Mouse (Mus musculus) hindbrain, embryonic 12.5 days (tissue): ENCODE measurements around the gene Lrrc34. TPM values are rescaled to one million over a fixed set of nuclear protein-coding genes. Genes with fewer than 3 reads are reported as not detected.

Source experiments
- ATAC-seq: fragments of 200-750 bp; cut with Nextera tagmentation; 2 replicates; pipeline ENCODE4 v1.8.0; 2017; ENCODE audit warnings: moderate TSS enrichment; ENCODE audit not compliant: low FRiP score
- H3K27ac ChIP-seq: fragments of 300-500 bp; sonication (generic); 2 replicates; pipeline ENCODE4 v1.5.1; 2016; ENCODE audit warnings: mild to moderate bottlenecking
- H3K27me3 ChIP-seq: fragments of 300-500 bp; sonication (generic); 2 replicates; pipeline ENCODE4 v1.6.1; 2016; ENCODE audit warnings: mild to moderate bottlenecking
- H3K36me3 ChIP-seq: fragments of 300-500 bp; sonication (generic); 2 replicates; pipeline ENCODE4 v1.6.1; 2016; ENCODE audit warnings: mild to moderate bottlenecking
- H3K4me1 ChIP-seq: fragments of 300-500 bp; sonication (generic); 2 replicates; pipeline ENCODE4 v1.6.1; 2016
- H3K4me2 ChIP-seq: fragments of 300-500 bp; sonication (generic); replicated peaks from 2 replicates; pipeline ENCODE4 v1.6.1; 2016; ENCODE audit warnings: mild to moderate bottlenecking
- H3K4me3 ChIP-seq: fragments of 300-500 bp; sonication (generic); 2 replicates; pipeline ENCODE4 v1.5.1; 2016; ENCODE audit warnings: mild to moderate bottlenecking
- H3K9ac ChIP-seq: fragments of 300-500 bp; sonication (generic); 2 replicates; pipeline ENCODE4 v1.6.1; 2016; ENCODE audit warnings: mild to moderate bottlenecking, moderate library complexity
- H3K9me3 ChIP-seq: fragments of 300-500 bp; sonication (generic); replicated peaks from 2 replicates; pipeline ENCODE4 v1.6.1; 2016; ENCODE audit warnings: mild to moderate bottlenecking
- WGBS: fragments of 180-500 bp; shearing (Covaris S2); methylation state at CpG from one replicate; pipeline ENCODE4 v1.1.7; 2016; 5-methylcytosine and 5-hydroxymethylcytosine counted together
- polyA plus RNA-seq: library from polyadenylated mRNA; unstranded; fragments of >200 nt; fragmentation: Nextera tagmentation; extraction: Ambion mirVana; gene quantifications from 2 replicates; pipeline ENCODE4 v1.2.1, GENCODE M21; 2016

The Lrrc34 gene
- polyA plus RNA-seq, 1 experiment from 2014 or later, result 3.0 TPM

DNA sequence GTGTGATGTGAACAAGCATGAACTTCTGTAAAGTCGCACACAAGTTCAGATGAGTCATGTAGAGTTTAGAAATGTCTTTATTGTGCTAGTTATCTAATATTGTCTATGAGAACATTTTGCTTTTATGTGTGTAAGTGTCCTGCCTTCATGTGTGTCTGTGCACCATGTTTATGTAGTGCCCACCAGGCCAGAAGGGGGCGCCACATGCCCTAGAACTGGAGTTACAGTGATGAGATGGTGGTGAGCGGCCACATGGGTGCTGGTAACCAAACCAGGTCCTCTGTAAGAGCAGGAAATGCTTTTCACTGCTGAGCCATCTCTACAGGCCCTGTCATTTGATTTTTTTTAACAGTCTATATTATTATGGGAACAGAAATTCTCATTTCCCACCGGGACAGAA lies 12.0 kb downstream of the Lrrc34 start:
- Histone ChIP-seq H3K27me3 (no peaks in the 10 kb centered on the region), H3K9ac (no peak overlapping the region), H3K4me1 (no peaks in the 10 kb centered on the region), H3K36me3 (no peaks in the 10 kb centered on the region), H3K4me3 (no peak overlapping the region), H3K4me2 (no peak overlapping the region), H3K9me3 (no peaks in the 10 kb centered on the region), H3K27ac (no peak overlapping the region)
- WGBS, result 80% methylated on average over 4 of the region's 4 CpGs
- ATAC-seq, result no peak

DNA sequence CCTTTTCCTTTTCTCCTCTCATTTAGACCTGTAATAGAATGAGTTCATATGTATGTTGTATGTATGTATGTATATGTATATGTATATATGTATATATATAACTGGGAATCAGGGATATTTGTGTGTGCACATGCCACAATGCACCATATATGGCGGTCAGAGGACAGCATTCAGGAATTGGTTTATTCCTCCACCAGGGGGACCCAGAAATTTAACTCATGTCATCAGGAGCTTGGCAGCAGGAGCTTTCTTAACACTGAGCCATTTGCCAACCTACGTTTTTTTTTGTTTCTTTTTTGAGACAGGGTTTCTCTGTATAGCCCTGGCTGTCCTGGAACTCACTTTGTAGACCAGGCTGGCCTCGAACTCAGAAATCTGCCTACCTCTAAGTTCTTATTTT lies 14.0 kb downstream of the Lrrc34 start:
- Histone ChIP-seq H3K4me2 (no peak overlapping the region), H3K9me3 (no peaks in the 10 kb centered on the region)

DNA sequence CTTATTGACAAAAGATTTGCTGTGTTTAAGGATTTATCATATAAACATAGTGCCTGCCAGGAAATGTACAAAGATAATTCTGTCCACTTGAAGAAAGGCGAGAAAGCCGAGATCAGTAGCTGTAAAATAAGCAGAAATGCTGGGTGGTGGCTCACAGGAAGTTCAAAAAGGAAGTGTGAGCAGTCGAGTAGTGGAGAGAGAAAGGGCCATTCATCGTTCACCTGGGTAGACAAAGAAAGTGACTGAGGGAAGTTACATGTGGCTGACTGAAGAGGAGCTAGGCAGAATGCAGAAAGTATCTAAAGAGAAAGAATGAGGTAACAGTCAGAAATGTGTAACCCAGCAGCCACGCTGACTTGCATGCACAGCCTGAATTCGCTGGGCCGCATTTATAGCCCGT lies 27.5 kb downstream of the Lrrc34 start:
- H3K4me2 ChIP-seq, result no peak overlapping the region
- H3K27ac ChIP-seq, result no peak overlapping the region
- no peaks in the 10 kb centered on the region for H3K4me1 ChIP-seq
- no peaks in the 10 kb centered on the region for H3K27me3 ChIP-seq
- H3K9ac ChIP-seq, result no peak overlapping the region
- H3K36me3 ChIP-seq, result peaks cover 37% of the 10 kb centered on the region
- 89% methylated on average over 8 of the region's 8 CpGs for WGBS
- no peak overlapping the region for H3K4me3 ChIP-seq
- ATAC-seq, result no peak
- no peaks in the 10 kb centered on the region for H3K9me3 ChIP-seq

More for the DNA sequence above, 14.0 kb downstream of the Lrrc34 start:
- no peaks in the 10 kb centered on the region for H3K36me3 ChIP-seq
- ATAC-seq, result no peak
- no peaks in the 10 kb centered on the region for H3K27me3 ChIP-seq
- H3K27ac ChIP-seq, result no peak overlapping the region
- 52% methylated on average over 3 of the region's 3 CpGs for WGBS
- H3K4me1 ChIP-seq, result no peaks in the 10 kb centered on the region
- H3K9ac ChIP-seq, result no peak overlapping the region
- no peak overlapping the region for H3K4me3 ChIP-seq

DNA sequence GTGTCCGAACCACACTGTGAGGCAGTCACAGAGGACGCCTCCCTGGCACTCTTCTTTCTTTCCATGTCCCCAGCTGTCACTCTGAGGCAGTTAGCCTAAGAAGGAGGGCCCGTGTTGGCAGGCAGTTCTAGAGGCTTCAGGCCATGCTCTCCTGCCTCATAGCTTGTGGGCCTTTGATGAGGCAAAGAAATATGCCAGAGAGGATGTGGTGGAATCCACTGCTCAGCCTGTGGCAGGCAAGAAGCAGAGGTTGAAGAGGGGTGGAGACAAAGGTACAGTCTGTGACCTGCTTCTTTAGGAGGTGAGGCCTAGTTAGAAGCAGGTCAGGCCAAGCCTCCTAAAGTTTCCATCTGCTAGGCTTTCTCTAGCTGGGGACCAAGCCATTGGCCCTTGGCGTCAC lies 36.7 kb downstream of the Lrrc34 start:
- H3K4me1 ChIP-seq, result no peaks in the 10 kb centered on the region
- peaks cover 70% of the 10 kb centered on the region for H3K36me3 ChIP-seq
- H3K4me3 ChIP-seq, result no peak overlapping the region
- no peak overlapping the region for H3K9ac ChIP-seq
- no peak for ATAC-seq
- H3K4me2 ChIP-seq, result no peak overlapping the region
- H3K27me3 ChIP-seq, result no peaks in the 10 kb centered on the region
- WGBS, result 88% methylated on average over 4 of the region's 4 CpGs
- H3K27ac ChIP-seq, result no peak overlapping the region
- no peaks in the 10 kb centered on the region for H3K9me3 ChIP-seq

DNA sequence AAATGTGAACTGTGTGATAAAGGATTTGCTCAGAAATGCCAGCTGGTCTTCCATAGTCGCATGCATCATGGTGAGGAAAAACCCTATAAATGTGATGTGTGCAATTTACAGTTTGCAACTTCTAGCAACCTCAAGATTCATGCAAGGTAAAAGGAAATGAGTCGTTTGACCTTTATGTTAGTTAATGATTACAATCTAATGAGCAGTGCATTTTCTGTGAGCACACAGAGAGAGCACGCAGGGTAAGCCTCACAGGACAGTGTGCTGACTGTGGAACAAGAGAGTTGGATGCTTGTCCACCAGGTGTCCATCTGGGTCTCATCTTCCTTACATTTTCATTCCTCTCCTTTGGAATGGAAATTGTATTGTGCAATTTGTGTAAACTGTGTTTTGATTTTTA lies 38.7 kb downstream of the Lrrc34 start:
- Histone ChIP-seq H3K36me3 (peaks cover 64% of the 10 kb centered on the region), H3K9ac (no peak overlapping the region)

DNA sequence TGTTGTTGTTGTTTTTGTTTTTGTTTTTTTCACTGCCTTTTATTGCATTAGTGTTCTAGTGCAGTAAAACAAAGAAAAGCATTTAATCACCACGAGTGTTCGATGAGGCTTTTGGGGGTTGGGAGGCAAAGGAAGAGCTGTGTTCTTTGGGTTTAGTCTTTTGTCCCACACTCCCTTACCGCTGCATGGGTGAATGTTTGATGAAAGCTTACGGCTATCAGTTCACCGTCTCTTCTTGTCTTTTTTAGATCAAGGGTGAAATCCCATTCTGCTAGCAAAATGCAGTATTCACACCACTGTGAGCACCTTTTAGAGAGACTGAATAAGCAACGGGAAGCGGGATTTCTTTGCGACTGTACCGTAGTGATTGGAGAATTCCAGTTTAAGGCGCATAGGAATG lies 44.4 kb downstream of the Lrrc34 start:
- Histone ChIP-seq H3K9me3 (no peaks in the 10 kb centered on the region), H3K36me3 (peaks cover 26% of the 10 kb centered on the region), H3K27ac (no peak overlapping the region; the same call in 1 of the 2 replicates), H3K4me1 (peaks cover 25% of the 10 kb centered on the region), H3K27me3 (peaks cover 3% of the 10 kb centered on the region; the same call in 1 of the 2 replicates), H3K9ac (peak overlapping the region; percentile 68), H3K4me3 (peak overlapping the region; percentile 67), H3K4me2 (peak overlapping the region; percentile 68)
- no peak for ATAC-seq
- 41% methylated on average over 10 of the region's 10 CpGs for WGBS

More for the DNA sequence above, 38.7 kb downstream of the Lrrc34 start:
- H3K9me3 ChIP-seq, result no peaks in the 10 kb centered on the region
- no peak overlapping the region for H3K27ac ChIP-seq
- no peak overlapping the region for H3K4me2 ChIP-seq
- H3K4me1 ChIP-seq, result 0 out of 2 replicates have a peak, but pooled peaks cover 2% of the 10 kb centered on the region
- ATAC-seq, result no peak
- H3K4me3 ChIP-seq, result no peak overlapping the region
- 90% methylated on average over 3 of the region's 3 CpGs for WGBS
- H3K27me3 ChIP-seq, result no peaks in the 10 kb centered on the region

DNA sequence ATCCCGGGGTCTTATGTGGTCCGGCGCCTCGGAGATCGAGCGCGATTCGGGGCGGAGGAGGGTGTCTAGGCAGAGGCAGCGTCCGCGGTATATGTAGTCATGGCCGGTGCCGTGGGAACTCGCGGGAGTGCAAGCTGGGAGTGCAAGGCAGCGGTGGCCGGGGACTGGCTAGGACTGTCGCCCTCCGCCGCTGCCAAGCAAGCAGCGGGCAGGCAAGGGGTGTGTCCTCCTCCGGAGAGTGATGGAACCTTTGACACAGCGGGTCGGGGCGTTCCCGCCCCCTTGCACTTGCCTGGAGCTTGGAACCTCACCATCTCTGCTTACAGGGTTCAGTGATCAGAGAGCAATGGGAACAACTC lies 45.0 kb downstream of the Lrrc34 start:
- peak; percentile 67; the same call in 1 of the 2 replicates for ATAC-seq
- Histone ChIP-seq H3K27ac (peak overlapping the region; percentile 93), H3K4me3 (peak overlapping the region; percentile 67), H3K36me3 (peaks cover 23% of the 10 kb centered on the region), H3K9me3 (no peaks in the 10 kb centered on the region), H3K4me1 (peaks cover 25% of the 10 kb centered on the region), H3K4me2 (peak overlapping the region; percentile 68), H3K27me3 (peaks cover 4% of the 10 kb centered on the region; the same call in 1 of the 2 replicates), H3K9ac (peak overlapping the region; percentile 68)
- WGBS, result 0% methylated on average over 27 of the region's 27 CpGs

DNA sequence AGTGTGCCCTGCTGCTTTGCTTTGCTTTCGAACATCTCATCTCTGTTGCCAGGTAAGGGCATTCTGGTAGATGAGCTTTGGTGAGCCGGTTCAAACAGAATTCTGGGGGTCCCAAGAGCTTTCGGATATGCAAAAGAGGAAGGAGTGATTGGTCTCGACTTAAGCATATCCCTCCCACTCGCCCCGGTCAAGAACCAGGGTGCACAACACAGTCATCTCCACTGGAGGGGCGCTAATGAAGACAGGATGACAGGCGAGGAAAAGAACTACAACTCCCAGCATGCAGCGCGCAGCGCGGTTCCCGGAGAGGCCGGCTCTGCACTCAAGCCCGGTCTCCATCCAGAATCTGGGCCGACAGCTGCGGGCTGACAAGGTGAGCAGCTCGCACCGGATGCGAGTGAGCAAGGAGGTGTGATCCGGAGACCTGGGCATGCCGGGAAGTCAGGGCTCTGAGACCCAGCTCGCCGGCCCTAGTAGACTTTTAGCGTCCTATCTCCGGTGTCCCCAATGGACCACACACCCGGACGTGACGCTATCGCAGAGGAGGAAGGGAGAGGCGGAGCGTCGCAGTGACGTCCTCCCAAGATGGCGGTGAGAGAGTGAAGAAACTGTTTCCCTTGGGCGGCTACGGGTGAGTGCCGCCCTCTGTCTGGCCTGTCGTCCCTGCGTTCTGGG lies 45.5 kb downstream of the Lrrc34 start, which contains the start of gene Mynn:
Mynn (plus strand) TSS at position 1 of the 675 bp plus-strand sequence.
- H3K4me1 ChIP-seq, result peaks cover 25% of the 10 kb centered on the region
- no peaks in the 10 kb centered on the region for H3K9me3 ChIP-seq
- under 1% methylated on average over 40 of the region's 40 CpGs for WGBS
- H3K4me2 ChIP-seq, result peak within 1 kb of the TSS; percentile 81
- H3K27ac ChIP-seq, result peak within 1 kb of the TSS; percentile 93
- ATAC-seq, result peak; percentile 96
- peaks cover 4% of the 10 kb centered on the region; the same call in 1 of the 2 replicates for H3K27me3 ChIP-seq
- peak within 1 kb of the TSS; percentile 68 for H3K9ac ChIP-seq
- peak within 1 kb of the TSS; percentile 67 for H3K4me3 ChIP-seq
- peaks cover 18% of the 10 kb centered on the region for H3K36me3 ChIP-seq

DNA sequence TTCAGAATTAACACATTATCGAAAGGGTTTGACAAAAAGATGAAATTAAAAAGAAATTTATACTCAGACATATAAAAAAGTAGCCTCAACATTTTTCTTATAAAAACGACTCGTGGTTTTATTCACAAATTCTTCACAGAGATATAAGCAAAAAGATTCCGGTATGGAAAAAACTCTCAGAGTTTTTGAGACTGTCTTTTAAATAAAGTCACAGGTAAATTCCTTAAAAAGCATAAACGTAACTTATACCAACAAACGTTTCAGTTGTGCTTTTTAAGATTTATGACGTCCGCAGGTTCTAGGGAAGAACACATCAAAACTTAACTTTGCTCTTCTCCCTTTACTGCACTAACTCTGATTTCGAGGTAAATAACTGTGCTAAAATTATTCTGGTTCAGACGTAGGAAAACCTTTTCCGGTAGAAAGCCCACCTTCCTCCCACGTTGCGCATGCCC lies 46.0 kb downstream of the Lrrc34 start:
- no peaks in the 10 kb centered on the region for H3K9me3 ChIP-seq
- ATAC-seq, result no peak
- H3K4me2 ChIP-seq, result peak overlapping the region; percentile 81
- peak overlapping the region; percentile 67 for H3K4me3 ChIP-seq
- H3K27ac ChIP-seq, result peak overlapping the region; percentile 93
- H3K36me3 ChIP-seq, result peaks cover 15% of the 10 kb centered on the region
- H3K9ac ChIP-seq, result peak overlapping the region; percentile 68
- WGBS, result 1% methylated on average over 13 of the region's 13 CpGs
- peaks cover 4% of the 10 kb centered on the region; the same call in 1 of the 2 replicates for H3K27me3 ChIP-seq
- peaks cover 25% of the 10 kb centered on the region for H3K4me1 ChIP-seq

DNA sequence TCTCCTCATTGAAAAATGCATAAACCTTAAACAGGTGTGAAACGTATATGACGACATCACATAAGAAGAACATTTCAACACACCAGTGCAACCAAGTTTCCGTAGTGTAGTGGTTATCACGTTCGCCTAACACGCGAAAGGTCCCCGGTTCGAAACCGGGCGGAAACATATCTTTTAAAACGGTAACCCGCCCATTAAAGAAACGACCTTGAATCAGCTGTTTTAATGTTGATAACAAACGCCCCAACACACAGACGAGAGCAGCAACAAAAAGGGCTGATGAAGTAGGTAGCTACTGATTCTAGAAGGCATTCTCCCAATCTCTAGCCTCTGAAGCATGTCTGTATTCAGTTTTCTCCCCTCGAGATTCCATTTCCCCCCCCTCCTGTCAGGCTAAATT lies 46.5 kb downstream of the Lrrc34 start:
- H3K9me3 ChIP-seq, result no peaks in the 10 kb centered on the region
- peak overlapping the region; percentile 51 for H3K4me3 ChIP-seq
- no peak overlapping the region for H3K9ac ChIP-seq
- H3K27me3 ChIP-seq, result peaks cover 4% of the 10 kb centered on the region; the same call in 1 of the 2 replicates
- no peak for ATAC-seq
- peak overlapping the region; percentile 52; the same call in 1 of the 2 replicates for H3K27ac ChIP-seq
- H3K4me2 ChIP-seq, result peak overlapping the region; percentile 81
- peaks cover 25% of the 10 kb centered on the region for H3K4me1 ChIP-seq
- H3K36me3 ChIP-seq, result peaks cover 12% of the 10 kb centered on the region
- under 1% methylated on average over 17 of the region's 17 CpGs for WGBS

DNA sequence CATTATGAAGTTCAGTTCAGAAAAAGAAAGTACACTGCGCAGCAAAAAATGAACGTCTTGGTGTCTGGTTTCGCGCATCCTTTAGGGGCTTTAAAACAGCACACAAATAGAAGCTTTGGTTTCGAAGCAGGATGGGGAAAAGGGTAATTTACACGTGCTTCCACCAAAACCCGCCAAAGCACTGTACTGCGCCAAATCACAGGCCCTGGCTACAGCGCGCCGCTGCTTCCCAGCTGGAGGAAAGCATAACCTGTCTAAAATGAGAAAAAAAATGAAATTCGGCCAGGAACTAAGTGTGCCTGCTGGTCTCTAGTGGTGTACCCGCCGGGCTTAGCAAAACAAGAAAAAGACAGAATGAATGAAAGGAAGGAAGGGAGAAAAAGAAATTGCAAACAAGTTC lies 47.0 kb downstream of the Lrrc34 start:
- peak overlapping the region; percentile 43; the same call in 1 of the 2 replicates for H3K9ac ChIP-seq
- peaks cover 4% of the 10 kb centered on the region; the same call in 1 of the 2 replicates for H3K27me3 ChIP-seq
- ATAC-seq, result no peak
- peak overlapping the region; percentile 48 for H3K27ac ChIP-seq
- peaks cover 11% of the 10 kb centered on the region; the same call in 1 of the 2 replicates for H3K36me3 ChIP-seq
- peak overlapping the region; percentile 51 for H3K4me3 ChIP-seq
- WGBS, result 0% methylated on average over 14 of the region's 14 CpGs
- peaks cover 29% of the 10 kb centered on the region for H3K4me1 ChIP-seq
- H3K4me2 ChIP-seq, result peak overlapping the region; percentile 81
- no peaks in the 10 kb centered on the region for H3K9me3 ChIP-seq

DNA sequence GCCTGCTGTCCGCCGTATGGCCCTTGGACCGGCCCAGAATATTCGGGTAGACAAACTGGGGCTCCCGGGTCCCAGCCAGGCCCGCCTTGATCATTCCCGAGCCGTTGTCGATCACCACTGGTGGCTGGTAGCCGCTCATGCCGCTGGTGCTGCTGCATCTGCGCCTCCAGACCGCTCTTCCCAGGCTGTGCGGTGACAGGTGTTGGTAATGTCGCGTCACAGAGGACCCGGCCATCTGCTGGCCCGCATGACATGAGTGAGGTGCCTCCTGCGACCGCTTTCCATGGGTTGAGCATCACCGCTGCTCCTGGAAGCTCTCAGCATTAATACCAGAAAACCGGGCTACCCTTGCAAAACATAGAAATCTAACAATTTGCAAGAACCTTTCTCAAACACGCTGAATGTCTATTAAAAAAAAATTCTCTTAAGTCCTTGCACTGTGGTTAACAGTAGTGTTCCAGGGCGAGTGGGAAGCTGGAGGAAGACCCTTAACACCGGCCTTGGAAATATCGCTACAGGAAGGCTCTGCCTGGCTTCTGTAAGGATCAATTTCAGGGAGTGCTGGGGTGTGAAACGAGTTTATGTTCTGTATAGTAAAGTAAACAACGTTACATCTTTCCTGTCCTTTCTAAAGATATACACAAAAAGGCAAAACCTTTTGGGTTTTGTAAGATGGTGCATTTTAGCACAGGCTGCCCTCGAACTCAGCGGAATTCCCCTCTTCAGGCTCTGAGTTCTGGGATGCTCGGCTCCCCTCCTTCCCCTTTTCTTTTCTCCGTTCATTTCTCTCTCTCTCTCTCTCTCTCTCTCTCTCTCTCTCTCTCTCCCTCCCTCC lies 47.7 kb downstream of the Lrrc34 start, which contains the start of gene Actrt3:
Actrt3 (minus strand) TSS at position 229 of the 835 bp plus-strand sequence.
- H3K27ac ChIP-seq, result peak within 1 kb of the TSS; percentile 48
- H3K9ac ChIP-seq, result peak within 1 kb of the TSS; percentile 60
- H3K9me3 ChIP-seq, result no peaks in the 10 kb centered on the region
- WGBS, result 2% methylated on average over 32 of the region's 32 CpGs
- peaks cover 9% of the 10 kb centered on the region; the same call in 1 of the 2 replicates for H3K36me3 ChIP-seq
- H3K4me2 ChIP-seq, result peak within 1 kb of the TSS; percentile 81
- peaks cover 4% of the 10 kb centered on the region; the same call in 1 of the 2 replicates for H3K27me3 ChIP-seq
- no peak for ATAC-seq
- peak within 1 kb of the TSS; percentile 51 for H3K4me3 ChIP-seq
- peaks cover 30% of the 10 kb centered on the region for H3K4me1 ChIP-seq
